Comparison of ENCODE assay signal across 12 mouse cellular contexts in the genomic region with DNA sequence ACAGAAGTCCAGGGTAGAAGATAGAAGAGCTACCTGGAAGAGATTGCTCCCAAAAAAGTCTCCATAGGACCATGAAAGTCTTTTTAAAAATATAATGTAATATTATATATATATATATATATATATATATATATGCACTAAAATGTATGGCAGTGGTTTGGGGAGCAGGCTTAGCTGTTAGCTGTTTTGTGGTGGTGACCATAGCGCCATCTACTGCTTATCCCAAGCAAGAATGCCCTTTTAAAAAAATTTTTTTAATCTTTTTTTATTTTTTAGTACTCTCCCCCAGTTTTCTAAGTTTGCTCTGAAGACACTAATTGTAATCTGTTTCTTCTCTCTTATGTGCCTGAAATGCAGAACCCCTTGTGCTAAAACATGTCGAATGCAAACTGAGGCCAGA.
DNase-seq lines count a peak whose midpoint lies in the region; ATAC-seq and TF ChIP-seq lines count a peak whose summit lies in the region.
"Had no signal": no experiment of that assay in that cellular context is flagged by ENCODE, and none has a peak within 500 bp of the region (broad histone marks: within the 10 kb centered on the region; RNA-seq: fewer than 3 reads in every experiment).

No protein-coding gene starts in this region.

- no peak for TF ChIP-seq EP300 in MEL (IDR thresholded peaks at IDR 0.05; ENCODE audit: low read depth in 1 of 2, low read length in 2 of 2)

- peak; percentile 73 for TF ChIP-seq RAD21 in MEL (IDR thresholded peaks at IDR 0.05; ENCODE audit: low read depth, low read length)

- WGBS in liver, adult 2 months: 34% methylated on average over 2 of the region's 2 CpGs
- WGBS in liver, embryonic 12.5 days (ENCODE audit: insufficient replicate concordance): 17% methylated on average over 2 of the region's 2 CpGs
- 31% methylated on average over 2 of the region's 2 CpGs for WGBS in embryonic facial prominence, embryonic 14.5 days

- no peaks in the 10 kb centered on the region for H3K79me2 ChIP-seq in liver, adult 2 months (ENCODE audit: control insufficient read depth, insufficient read depth, low read length)
- H3K79me2 ChIP-seq in MEL (ENCODE audit: control insufficient read depth, insufficient read depth, low read length, poor library complexity): no peaks in the 10 kb centered on the region

- no peak overlapping the region for H3K9ac ChIP-seq in liver, adult 2 months (ENCODE audit: low read depth, low read length)
- no peak overlapping the region for H3K9ac ChIP-seq in liver, embryonic 12.5 days
- no peak overlapping the region for H3K9ac ChIP-seq in MEL (ENCODE audit: control insufficient read depth, low read depth, low read length, poor library complexity, severe bottlenecking)
- no peak overlapping the region for H3K9ac ChIP-seq in embryonic facial prominence, embryonic 14.5 days (ENCODE audit: low read depth, low read length)
- H3K9ac ChIP-seq: stomach, embryonic 15.5 days had no signal

- no peaks in the 10 kb centered on the region for H3K27me3 ChIP-seq in liver, adult 2 months (ENCODE audit: control insufficient read depth, insufficient read depth, low read length)
- H3K27me3 ChIP-seq in liver, embryonic 12.5 days (replicated peaks): no peaks in the 10 kb centered on the region
- H3K27me3 ChIP-seq in MEL (ENCODE audit: control insufficient read depth in 1 of 2, insufficient read depth in 2 of 2, low read length in 2 of 2): no peaks in the 10 kb centered on the region
- H3K27me3 ChIP-seq in embryonic facial prominence, embryonic 14.5 days (replicated peaks; ENCODE audit: control insufficient read depth, insufficient read depth, low read length): no peaks in the 10 kb centered on the region
- H3K27me3 ChIP-seq: stomach, embryonic 15.5 days had no signal

- no peak overlapping the region for H3K4me3 ChIP-seq in gastrocnemius, adult 2 months
- H3K4me3 ChIP-seq in liver, adult 2 months (ENCODE audit: insufficient read depth, low read depth, low read length): no peak overlapping the region
- no peak overlapping the region for H3K4me3 ChIP-seq in liver, embryonic 12.5 days
- H3K4me3 ChIP-seq in MEL (ENCODE audit: control insufficient read depth in 1 of 2, insufficient read depth in 1 of 2, low read depth in 2 of 2, low read length in 2 of 2): no peak overlapping the region
- H3K4me3 ChIP-seq in embryonic facial prominence, embryonic 14.5 days (ENCODE audit: low read depth, low read length): no peak overlapping the region
- H3K4me3 ChIP-seq: stomach, embryonic 15.5 days had no signal

- H3K4me1 ChIP-seq in liver, adult 2 months (ENCODE audit: control insufficient read depth, insufficient read depth, low read length): no peaks in the 10 kb centered on the region; the same call in 1 of the 2 replicates
- H3K4me1 ChIP-seq in liver, embryonic 12.5 days: no peaks in the 10 kb centered on the region
- no peaks in the 10 kb centered on the region for H3K4me1 ChIP-seq in MEL (ENCODE audit: control insufficient read depth in 1 of 2, insufficient read depth in 2 of 2, low read length in 2 of 2)
- H3K4me1 ChIP-seq in embryonic facial prominence, embryonic 14.5 days (ENCODE audit: control insufficient read depth, insufficient read depth, low read length): no peaks in the 10 kb centered on the region
- H3K4me1 ChIP-seq: stomach, embryonic 15.5 days had no signal

- intact Hi-C loops in gastrocnemius, adult 2 months (cut with DNase I): no loop called here

- no peaks in the 10 kb centered on the region for H3K9me3 ChIP-seq in liver, embryonic 12.5 days (replicated peaks)
- no peaks in the 10 kb centered on the region for H3K9me3 ChIP-seq in MEL (replicated peaks; ENCODE audit: insufficient read depth, low read length)
- H3K9me3 ChIP-seq in embryonic facial prominence, embryonic 14.5 days (ENCODE audit: control insufficient read depth, low read length): no peaks in the 10 kb centered on the region
- H3K9me3 ChIP-seq: stomach, embryonic 15.5 days had no signal

- TF ChIP-seq CTCF in gastrocnemius, adult 2 months (IDR thresholded peaks at IDR 0.05): peak; percentile 53
- peak; percentile 29 for TF ChIP-seq CTCF in liver, adult 2 months (IDR thresholded peaks at IDR 0.05; ENCODE audit: low read depth, low read length)
- TF ChIP-seq CTCF in MEL (IDR thresholded peaks at IDR 0.05 in 2 of 3, conservative IDR thresholded peaks at IDR 0.05 in 1 of 3; ENCODE audit: control insufficient read depth in 1 of 3, insufficient read depth in 1 of 3, low read depth in 2 of 3, low read length in 3 of 3, poor library complexity in 1 of 3, severe bottlenecking in 1 of 3): peak; percentile 30 to 56 (median 45); a peak in 4 of 6 replicates

- H3K4me2 ChIP-seq in liver, embryonic 12.5 days: no peak overlapping the region
- no peak overlapping the region for H3K4me2 ChIP-seq in embryonic facial prominence, embryonic 14.5 days (ENCODE audit: low read depth, low read length)
- H3K4me2 ChIP-seq: stomach, embryonic 15.5 days had no signal

- no peak for ATAC-seq in liver, embryonic 12.5 days
- ATAC-seq in embryonic facial prominence, embryonic 14.5 days (ENCODE audit: low read depth): no peak

- DNase-seq in gastrocnemius, adult 2 months: no peak
- DNase-seq in gastrocnemius, postnatal 4 days (ENCODE audit: low spot score in 2 of 2): no peak
- DNase-seq in liver, adult 2 months (ENCODE audit: extremely low read depth, low read depth, low spot score): peak; percentile 25
- DNase-seq in MEL (ENCODE audit: low read depth, low spot score): peak; percentile 67
- DNase-seq in embryonic facial prominence, embryonic 14.5 days (ENCODE audit: low spot score): peak; percentile 61
- no peak for DNase-seq in layer of hippocampus, adult 18-20 months (ENCODE audit: low spot score in 2 of 2)
- no peak for DNase-seq in ovary, postnatal 10 days (ENCODE audit: low spot score)
- DNase-seq: cerebellum, adult 18-20 months; gastrocnemius, postnatal 25 days; right cerebral cortex, postnatal 25 days had no signal

- H3K36me3 ChIP-seq in liver, adult 2 months (ENCODE audit: control insufficient read depth, insufficient read depth, low read length): no peaks in the 10 kb centered on the region
- H3K36me3 ChIP-seq in liver, embryonic 12.5 days: no peaks in the 10 kb centered on the region
- no peaks in the 10 kb centered on the region for H3K36me3 ChIP-seq in MEL (ENCODE audit: control insufficient read depth in 1 of 2, insufficient read depth in 2 of 2, low read length in 2 of 2)
- H3K36me3 ChIP-seq in embryonic facial prominence, embryonic 14.5 days (ENCODE audit: control insufficient read depth, insufficient read depth, low read length): no peaks in the 10 kb centered on the region
- H3K36me3 ChIP-seq: stomach, embryonic 15.5 days had no signal

- no peak for TF ChIP-seq POLR2A in liver, adult 2 months (IDR thresholded peaks at IDR 0.05; ENCODE audit: extremely low read depth, insufficient read depth, low read length)
- TF ChIP-seq POLR2A in MEL (IDR thresholded peaks at IDR 0.05; ENCODE audit: control insufficient read depth in 1 of 2, insufficient read depth in 1 of 2, low read depth in 1 of 2, low read length in 2 of 2, poor library complexity in 1 of 2): no peak

- no peak overlapping the region for H3K27ac ChIP-seq in gastrocnemius, adult 2 months
- H3K27ac ChIP-seq in liver, adult 2 months (replicated peaks; ENCODE audit: insufficient read depth, low read depth, low read length): no peak overlapping the region
- no peak overlapping the region for H3K27ac ChIP-seq in liver, embryonic 12.5 days
- H3K27ac ChIP-seq in MEL (ENCODE audit: control insufficient read depth, low read depth, low read length): no peak overlapping the region
- no peak overlapping the region for H3K27ac ChIP-seq in embryonic facial prominence, embryonic 14.5 days (replicated peaks; ENCODE audit: low read depth, low read length)
- H3K27ac ChIP-seq: stomach, embryonic 15.5 days had no signal

TF ChIP-seq in MEL, 35 proteins besides CTCF, POLR2A, EP300 and RAD21:
- TF ChIP-seq MYC (IDR thresholded peaks at IDR 0.05; ENCODE audit: low read depth, low read length) (no peak), MYB (IDR thresholded peaks at IDR 0.05; ENCODE audit: low read depth, low read length) (no peak), NELFE (IDR thresholded peaks at IDR 0.05; ENCODE audit: low read depth, low read length) (no peak), MXI1 (IDR thresholded peaks at IDR 0.05; ENCODE audit: low read depth, low read length) (no peak), ZNF384 (IDR thresholded peaks at IDR 0.05; ENCODE audit: low read depth, low read length) (peak; percentile 90), POLR2AphosphoS5 (IDR thresholded peaks at IDR 0.05; ENCODE audit: borderline replicate concordance, low read depth, low read length) (no peak), BHLHE40 (IDR thresholded peaks at IDR 0.05; ENCODE audit: borderline replicate concordance, low read depth, low read length) (no peak), POLR2AphosphoS2 (IDR thresholded peaks at IDR 0.05; ENCODE audit: low read length) (no peak), MAZ (IDR thresholded peaks at IDR 0.05; ENCODE audit: low read depth, low read length) (no peak), ZC3H11A (IDR thresholded peaks at IDR 0.05; ENCODE audit: low read depth, low read length) (peak; percentile 70), SMC3 (IDR thresholded peaks at IDR 0.05; ENCODE audit: low read depth, low read length) (peak; percentile 72)

Comparison
In these comparisons a context has a peak if more than half of its experiments do, and no peak if none do; other contexts are left out.
1. DNase-seq: peak in liver, adult 2 months (single experiment), MEL (single experiment) and embryonic facial prominence, embryonic 14.5 days (single experiment); none in gastrocnemius, adult 2 months (single experiment), gastrocnemius, postnatal 4 days (0 of 2), layer of hippocampus, adult 18-20 months (0 of 2) and ovary, postnatal 10 days (single experiment).
2. Peak in every context shown above with its lines, with median percentiles within 50 percentile points of each other: CTCF ChIP-seq.